Mouse (Mus musculus) MEL (cell line): Measurements from ENCODE around the gene Pik3c2b. TPM values are rescaled to one million over a fixed set of nuclear protein-coding genes. Genes with fewer than 3 reads are reported as not detected.

ENCODE experiments used
- DNase-seq: peaks from one replicate; pipeline ENCODE4 v3.0.0; 2011; ENCODE audit warnings: low read depth, low spot score
- H3K27ac ChIP-seq: 2 replicates; pipeline ENCODE4 v1.5.1; 2012; ENCODE audit warnings: low read depth, mild to moderate bottlenecking, control low read depth, low read length, moderate library complexity; ENCODE audit not compliant: control insufficient read depth
- H3K27me3 ChIP-seq, 2 experiments: fragments of 150-350 bp in 1 of 2; sonication (generic) in 1 of 2; 2 replicates each; pipeline ENCODE4 v1.6.1; 2012; ENCODE audit warnings: low read length in 2 of 2, mild to moderate bottlenecking in 2 of 2, improper control_type of control experiment in 1 of 2, moderate library complexity in 1 of 2; ENCODE audit not compliant: insufficient read depth in 2 of 2, control insufficient read depth in 1 of 2
- H3K36me3 ChIP-seq, 2 experiments: 2 replicates each; pipeline ENCODE4 v1.6.1; 2012 to 2014; ENCODE audit warnings: low read length in 2 of 2, improper control_type of control experiment in 1 of 2, inconsistent platforms in 1 of 2, mild to moderate bottlenecking in 1 of 2; ENCODE audit not compliant: insufficient read depth in 2 of 2, control insufficient read depth in 1 of 2
- H3K4me1 ChIP-seq, 2 experiments: fragments of 150-350 bp in 1 of 2; sonication (generic) in 1 of 2; 2 replicates each; pipeline ENCODE4 v1.6.1; 2012; ENCODE audit warnings: low read length in 2 of 2, improper control_type of control experiment in 1 of 2, mild to moderate bottlenecking in 1 of 2; ENCODE audit not compliant: insufficient read depth in 2 of 2, control insufficient read depth in 1 of 2
- H3K4me3 ChIP-seq, 2 experiments: fragments of 150-350 bp in 1 of 2; sonication (generic) in 1 of 2; 2 replicates each; pipeline ENCODE4 v1.5.1; 2012; ENCODE audit warnings: low read depth in 2 of 2, low read length in 2 of 2, mild to moderate bottlenecking in 2 of 2, moderate library complexity in 2 of 2, control low read depth in 1 of 2, improper control_type of control experiment in 1 of 2; ENCODE audit not compliant: control insufficient read depth in 1 of 2, insufficient read depth in 1 of 2
- H3K79me2 ChIP-seq: 2 replicates; pipeline ENCODE4 v1.6.1; 2012; ENCODE audit warnings: mild to moderate bottlenecking, low read length, moderate library complexity; ENCODE audit not compliant: control insufficient read depth, poor library complexity, insufficient read depth
- H3K9ac ChIP-seq: 2 replicates; pipeline ENCODE4 v1.6.1; 2012; ENCODE audit warnings: low read depth, mild to moderate bottlenecking, control low read depth, low read length, moderate library complexity; ENCODE audit not compliant: control insufficient read depth, poor library complexity, severe bottlenecking
- H3K9me3 ChIP-seq: fragments of 150-350 bp; sonication (generic); replicated peaks from 2 replicates; pipeline ENCODE4 v1.6.1; 2012; ENCODE audit warnings: mild to moderate bottlenecking, low read length, improper control_type of control experiment, moderate library complexity; ENCODE audit not compliant: insufficient read depth
- BHLHE40 ChIP-seq: IDR thresholded peaks from 2 replicates; pipeline ENCODE4 v1.6.1; 2012; ENCODE audit warnings: low read depth, mild to moderate bottlenecking, inconsistent platforms, low read length, improper control_type of control experiment, borderline replicate concordance
- MAX ChIP-seq: IDR thresholded peaks from 2 replicates; pipeline ENCODE4 v1.6.1; 2011; ENCODE audit warnings: low read length, improper control_type of control experiment
- MAZ ChIP-seq: IDR thresholded peaks from 2 replicates; pipeline ENCODE4 v1.6.1; 2012; ENCODE audit warnings: low read depth, mild to moderate bottlenecking, inconsistent platforms, low read length, improper control_type of control experiment
- MYC ChIP-seq: IDR thresholded peaks from 2 replicates; pipeline ENCODE4 v1.6.1; 2011; ENCODE audit warnings: low read depth, mild to moderate bottlenecking, low read length, improper control_type of control experiment, moderate library complexity
- TAL1 ChIP-seq: IDR thresholded peaks from 2 replicates; pipeline ENCODE4 v1.6.1; 2012; ENCODE audit warnings: mild to moderate bottlenecking, inconsistent platforms, low read length, moderate library complexity, mixed read lengths
- polyA plus RNA-seq, 2 experiments: library from polyadenylated mRNA; stranded (reverse) in 1 of 2; unstranded in 1 of 2; fragments of >175 nt in 1 of 2; fragments of >200 nt in 1 of 2; gene quantifications; 2 replicates each; pipeline versions ENCODE4 v1.2.1 to v1.2.4; 2012; ENCODE audit warnings: low replicate concordance in 2 of 2, low read depth in 1 of 2; ENCODE audit not compliant: insufficient read length in 2 of 2, insufficient read depth in 1 of 2, missing spikeins in 1 of 2
- total RNA-seq: library from RNA; depleted of rRNA; stranded (reverse); fragments of 300-350 nt; gene quantifications from 2 replicates; pipeline ENCODE4 v1.2.3, GENCODE M21; 2012; rRNA removed

The Pik3c2b gene
- total and polyA plus RNA-seq, 3 experiments, result 2.9 to 3.2 TPM; not detected in 1

- Histone ChIP-seq H3K27ac (no peak overlapping the region), H3K79me2 (no peaks in the 10 kb centered on the region), H3K9ac (no peak overlapping the region), H3K9me3 (no peaks in the 10 kb centered on the region), H3K4me3 (no peak overlapping the region), H3K4me1 (no peaks in the 10 kb centered on the region), H3K27me3 (no peaks in the 10 kb centered on the region), H3K36me3 (no peaks in the 10 kb centered on the region)
- DNase-seq, result no peak
- TF ChIP-seq MAX, result no peak
Measured at GRCm38 (mm10) chr1:133152213-133152612, 106.7 kb downstream of the Pik3c2b start.

- no peaks in the 10 kb centered on the region for H3K9me3 ChIP-seq
- TF ChIP-seq BHLHE40 (no peak), MYC (no peak), MAZ (no peak), TAL1 (no peak)
- TF ChIP-seq, all 39 proteins: peak for 0
- Histone ChIP-seq H3K4me1 (peaks cover 8 to 15% of the 10 kb centered on the region in 2 experiments), H3K27me3 (no peaks in the 10 kb centered on the region), H3K36me3 (peaks cover 0 to 7% of the 10 kb centered on the region in 2 experiments; a peak in 2 of 4 replicates), H3K27ac (no peak overlapping the region), H3K4me3 (no peak overlapping the region), H3K9ac (no peak overlapping the region), H3K79me2 (no peaks in the 10 kb centered on the region)
- no peak for DNase-seq
Measured at GRCm38 (mm10) chr1:133155270-133155669, 109.8 kb downstream of the Pik3c2b start.

Other genes starting within 250 kb of the Pik3c2b start
- not detected in 2 replicates for gene Lrrn2, start 165.4 kb upstream of the Pik3c2b start, total RNA-seq
- gene Lrrn2, start 165.4 kb upstream of the Pik3c2b start, polyA plus RNA-seq, result not detected
- gene Mdm4, start 15.1 kb upstream of the Pik3c2b start, total RNA-seq, result 19.8 and 23.5 TPM in 2 replicates
- gene Mdm4, start 15.1 kb upstream of the Pik3c2b start, polyA plus RNA-seq, result 10 to 100 TPM in 1 of 2 experiments, not detected in 1; 28.1 TPM
- 53.1 and 60.9 TPM in 2 replicates for gene Ppp1r15b, start 85.5 kb downstream of the Pik3c2b start, total RNA-seq
- gene Ppp1r15b, start 85.5 kb downstream of the Pik3c2b start, polyA plus RNA-seq, result 10 to 100 TPM in 1 of 2 experiments, not detected in 1; 56.3 TPM
- gene Plekha6, start 118.5 kb downstream of the Pik3c2b start, total RNA-seq, result 11.8 and 14.5 TPM in 2 replicates
- 10 to 100 TPM in 1 of 2 experiments, not detected in 1; 28.5 TPM for gene Plekha6, start 118.5 kb downstream of the Pik3c2b start, polyA plus RNA-seq